Mouse (Mus musculus) myocyte (in vitro differentiated cells): Measurements from ENCODE around the gene Rel.

Experiments
- CEBPB ChIP-seq: IDR thresholded peaks from 2 replicates; pipeline ENCODE4 v1.6.1; 2011; ENCODE audit warnings: mild to moderate bottlenecking, moderate library complexity; ENCODE audit not compliant: poor library complexity, insufficient read depth, severe bottlenecking
- E2F4 ChIP-seq: IDR thresholded peaks from one replicate; pipeline ENCODE4 v1.6.1; 2011; ENCODE audit warnings: mild to moderate bottlenecking, control low read depth, moderate library complexity; ENCODE audit not compliant: insufficient read depth
- MAX ChIP-seq: IDR thresholded peaks from one replicate; pipeline ENCODE4 v1.6.1; 2011; ENCODE audit warnings: low read depth, mild to moderate bottlenecking, control low read depth
- MYOD1 ChIP-seq, 3 experiments: IDR thresholded peaks; one replicate each; pipeline ENCODE4 v1.6.1; 2011; ENCODE audit warnings: control low read depth in 2 of 3, low read depth in 2 of 3, mild to moderate bottlenecking in 2 of 3, moderate library complexity in 1 of 3; ENCODE audit not compliant: insufficient read length in 2 of 3, control insufficient read depth in 1 of 3
- MYOG ChIP-seq, 3 experiments: IDR thresholded peaks; one replicate each; pipeline ENCODE4 v1.6.1; 2011; ENCODE audit warnings: control low read depth in 2 of 3, low read depth in 2 of 3, mild to moderate bottlenecking in 2 of 3; ENCODE audit not compliant: insufficient read length in 2 of 3, control insufficient read depth in 1 of 3, insufficient read depth in 1 of 3
- POLR2A ChIP-seq: IDR thresholded peaks from one replicate; pipeline ENCODE4 v1.6.1; 2011; ENCODE audit warnings: low read depth, mild to moderate bottlenecking, control low read depth, moderate library complexity; ENCODE audit not compliant: insufficient read length
- POLR2AphosphoS2 ChIP-seq: IDR thresholded peaks from one replicate; pipeline ENCODE4 v1.6.1; 2011; ENCODE audit warnings: low read depth, control low read depth; ENCODE audit not compliant: insufficient read length
- SRF ChIP-seq: IDR thresholded peaks from one replicate; pipeline ENCODE4 v1.6.1; 2011; ENCODE audit warnings: low read depth; ENCODE audit not compliant: control insufficient read depth, insufficient read length
- TCF12 ChIP-seq: IDR thresholded peaks from one replicate; pipeline ENCODE4 v1.6.1; 2011; ENCODE audit warnings: mild to moderate bottlenecking, control low read depth; ENCODE audit not compliant: poor library complexity, insufficient read depth, severe bottlenecking
- USF1 ChIP-seq: IDR thresholded peaks from one replicate; pipeline ENCODE4 v1.6.1; 2011; ENCODE audit warnings: low read depth, mild to moderate bottlenecking, control low read depth, moderate library complexity

DNA sequence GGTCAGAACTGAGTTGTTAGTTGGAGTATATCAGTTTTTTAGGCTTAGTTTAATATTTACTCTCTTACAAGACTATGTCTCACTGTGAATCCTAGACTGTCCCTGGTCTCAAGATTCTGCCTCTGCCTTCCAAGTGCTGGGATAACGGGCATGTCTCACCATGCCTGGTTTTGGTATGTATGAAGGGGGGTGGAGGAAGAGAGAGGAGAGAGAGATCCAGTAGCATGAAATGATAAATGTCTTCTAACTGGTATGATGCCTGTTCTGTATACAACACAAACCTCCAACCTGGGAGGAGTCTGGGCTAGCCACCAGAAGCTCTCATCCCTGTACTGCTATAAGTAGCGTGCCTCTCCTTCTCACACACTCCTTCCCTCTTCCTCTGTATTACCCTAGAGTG, 44.3 kb downstream of the Rel start:
- no peak for TF ChIP-seq E2F4
- TF ChIP-seq POLR2A, result no peak
- TF ChIP-seq MAX, result no peak
- TF ChIP-seq TCF12, result no peak
- no peak for TF ChIP-seq POLR2AphosphoS2
- TF ChIP-seq USF1, result no peak
- TF ChIP-seq MYOD1 (IDR thresholded peaks at IDR 0.05; ENCODE audit: control insufficient read depth in 1 of 3, insufficient read length in 2 of 3, low read depth in 2 of 3), result no peak
- TF ChIP-seq CEBPB, result no peak
- no peak for TF ChIP-seq SRF
- no peak for TF ChIP-seq MYOG (IDR thresholded peaks at IDR 0.05; ENCODE audit: control insufficient read depth in 1 of 3, insufficient read depth in 1 of 3, insufficient read length in 2 of 3, low read depth in 2 of 3)
